Mouse (Mus musculus): ENCODE results near the gene Upb1.

DNA sequence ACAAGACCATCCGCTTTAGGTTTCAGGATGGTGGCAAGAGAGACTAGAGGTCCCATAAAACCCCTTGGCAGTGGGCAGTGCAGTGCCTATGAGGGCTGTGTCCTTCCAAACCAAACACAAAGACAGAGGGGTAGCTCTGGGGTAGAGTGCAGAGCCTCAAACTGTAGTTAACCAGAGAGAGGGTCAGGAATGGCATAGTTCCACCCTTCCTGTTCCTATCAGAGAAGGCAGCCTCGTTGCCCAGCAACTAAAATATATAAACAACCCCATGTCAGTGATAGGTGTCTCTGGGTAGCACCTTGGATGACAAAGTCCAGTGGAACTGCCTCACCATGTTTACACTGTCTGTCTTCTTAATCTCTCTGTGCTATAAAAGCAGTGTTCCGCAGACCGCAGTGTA lies 40.9 kb downstream of the Upb1 start:
- TF ChIP-seq ZC3H11A (IDR thresholded peaks at IDR 0.05; ENCODE audit: borderline replicate concordance, low read depth, low read length) (no peak), ZNF384 (IDR thresholded peaks at IDR 0.05; ENCODE audit: low read depth, low read length) (no peak), MAFK (IDR thresholded peaks at IDR 0.05; ENCODE audit: insufficient read depth, low read depth, low read length) (no peak), CHD2 (IDR thresholded peaks at IDR 0.05; ENCODE audit: low read depth, low read length) (no peak), HCFC1 (IDR thresholded peaks at IDR 0.05; ENCODE audit: borderline replicate concordance, insufficient read depth, low read length) (no peak)

Measured in ES-E14 (cell line).